Mouse (Mus musculus): ENCODE measurements around the gene Sim2.

- TF ChIP-seq CTCF (IDR thresholded peaks at IDR 0.05; ENCODE audit: low read depth, low read length): no peak
- no peak for TF ChIP-seq POLR2A (IDR thresholded peaks at IDR 0.05; ENCODE audit: extremely low read depth, insufficient read depth, low read length)
These were observed 15.7 kb upstream of the Sim2 start for GRCm38 (mm10) chr16:94069061-94069460.

Data from liver, adult 2 months (tissue).